Mouse (Mus musculus): ENCODE measurements around the gene Riox1.
A peak's percentile ranks its signal among the peaks of the same experiment; 100 is the strongest.

DNA sequence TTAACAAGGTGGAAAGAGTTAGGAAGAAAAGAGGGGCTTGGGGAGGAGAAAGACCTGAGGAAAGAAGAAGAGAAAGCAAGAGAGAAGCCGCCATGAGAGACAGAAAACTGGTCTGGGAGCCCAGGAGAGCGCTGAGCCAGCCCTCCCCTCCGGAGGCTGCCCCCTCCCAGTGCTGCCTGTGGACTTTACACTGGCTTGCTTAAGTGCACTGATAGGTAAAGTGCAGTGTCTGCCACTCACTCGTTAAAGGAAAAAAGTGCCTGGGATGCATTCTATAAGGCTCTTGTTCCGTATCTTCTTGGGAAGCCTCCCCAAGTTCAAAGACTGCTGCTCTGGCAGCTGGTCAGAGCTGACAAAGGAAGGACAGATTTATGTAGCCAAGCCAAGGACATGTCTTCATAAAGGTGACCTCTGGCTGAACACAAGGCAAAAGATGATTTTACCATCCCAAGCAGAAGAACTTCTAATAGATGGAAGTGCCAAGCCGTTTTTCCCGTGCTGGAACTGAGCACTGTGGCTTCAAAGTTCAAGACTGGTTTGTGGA, 25.2 kb upstream of the Riox1 start:
- TF ChIP-seq CTCF (IDR thresholded peaks at IDR 0.05; ENCODE audit: extremely low read depth, insufficient read length, insufficient replicate concordance, low read depth, low read length) (no peak), POLR2A (IDR thresholded peaks at IDR 0.05; ENCODE audit: low read depth, low read length) (peak; percentile 34; the same call in 1 of the 2 replicates)
